Mouse (Mus musculus) liver, embryonic 12.5 days (tissue): ENCODE results near the gene Syngap1. TPM values are rescaled to one million over a fixed set of nuclear protein-coding genes. Genes with fewer than 3 reads are reported as not detected.

Source experiments
- microRNA-seq: library from miRNA; unstranded; fragments of <30 nt; microRNA quantifications from one replicate; pipeline ENCODE4, GENCODE M21; 2017
- polyA plus RNA-seq: library from polyadenylated mRNA; unstranded; fragments of >200 nt; fragmentation: Nextera tagmentation; extraction: Ambion mirVana; gene quantifications from 2 replicates; pipeline ENCODE4 v1.2.1, GENCODE M21; 2016

Gene Syngap1
- polyA plus RNA-seq, 1 experiment from 2014 or later, result 0.29 TPM

Small RNA genes within 50 kb of the gene (microRNA-seq; reads per million reads assigned to microRNA genes)
- not detected for gene Gm27775
- not detected for gene Mir3083
- gene Mir6968, result 1.4 reads per million

Other genes starting within 250 kb of the Syngap1 start
- 1.7 and 2.1 TPM in 2 replicates for gene Crebrf, start 225.6 kb upstream of the Syngap1 start, polyA plus RNA-seq
- gene Bnip1, start 160.2 kb upstream of the Syngap1 start, polyA plus RNA-seq, result 28.3 and 31.0 TPM in 2 replicates
- 0.13 and 0.19 TPM in 2 replicates for gene Nkx2-5, start 96.2 kb upstream of the Syngap1 start, polyA plus RNA-seq
- gene Kifc5b, start 24.2 kb upstream of the Syngap1 start, polyA plus RNA-seq, result 6.6 and 8.1 TPM in 2 replicates
- 2.7 TPM in 2 replicates for gene Phf1, start 8.2 kb upstream of the Syngap1 start, polyA plus RNA-seq
- gene Cuta, start 1.7 kb upstream of the Syngap1 start, polyA plus RNA-seq, result 119 and 129 TPM in 2 replicates
- gene Zbtb9, start 31.9 kb downstream of the Syngap1 start, polyA plus RNA-seq, result 8.9 and 9.2 TPM in 2 replicates
- gene Bak1, start 87.8 kb downstream of the Syngap1 start, polyA plus RNA-seq, result 2.7 and 3.2 TPM in 2 replicates
- gene Itpr3, start 116.1 kb downstream of the Syngap1 start, polyA plus RNA-seq, result 1.2 and 1.3 TPM in 2 replicates
- gene Uqcc2, start 192.7 kb downstream of the Syngap1 start, polyA plus RNA-seq, result 254 and 262 TPM in 2 replicates
- 0.13 TPM in 1 of 2 replicates, not detected in the other for gene Ip6k3, start 226.5 kb downstream of the Syngap1 start, polyA plus RNA-seq